Mouse (Mus musculus) kidney, adult 2 months (tissue): ENCODE results near the gene Slc13a3. TPM values are rescaled to one million over a fixed set of nuclear protein-coding genes. Genes with fewer than 3 reads are reported as not detected.
A peak's percentile ranks its signal among the peaks of the same experiment; 100 is the strongest.

ENCODE experiments used
- DNase-seq: peaks from one replicate; pipeline ENCODE4 v3.0.0; 2021
- H3K27ac ChIP-seq: fragments of 200-500 bp; 2 replicates; pipeline ENCODE4 v1.5.1; 2012; ENCODE audit warnings: low read depth, low read length, control low read depth, inconsistent platforms; ENCODE audit not compliant: insufficient read depth
- H3K27me3 ChIP-seq: fragments of 200-500 bp; replicated peaks from 2 replicates; pipeline ENCODE4 v1.6.1; 2012; ENCODE audit warnings: mild to moderate bottlenecking, moderate library complexity, low read length, inconsistent platforms; ENCODE audit not compliant: control insufficient read depth, insufficient read depth
- H3K36me3 ChIP-seq: fragments of 200-500 bp; 2 replicates; pipeline ENCODE4 v1.6.1; 2012; ENCODE audit warnings: mild to moderate bottlenecking, moderate library complexity, low read length, inconsistent platforms; ENCODE audit not compliant: control insufficient read depth, insufficient read depth
- H3K4me1 ChIP-seq: fragments of 200-500 bp; 2 replicates; pipeline ENCODE4 v1.6.1; 2011; ENCODE audit warnings: low read length; ENCODE audit not compliant: control insufficient read depth, insufficient read depth
- H3K4me3 ChIP-seq: fragments of 200-500 bp; 2 replicates; pipeline ENCODE4 v1.5.1; 2011; ENCODE audit warnings: mild to moderate bottlenecking, low read depth, low read length, control low read depth; ENCODE audit not compliant: insufficient read depth
- CTCF ChIP-seq: fragments of 200-500 bp; conservative IDR thresholded peaks from 2 replicates; pipeline ENCODE4 v1.5.1; 2011; ENCODE audit warnings: low read depth, mild to moderate bottlenecking, control low read depth, low read length, moderate library complexity, mixed read lengths; ENCODE audit not compliant: insufficient read depth, insufficient read length
- POLR2A ChIP-seq: fragments of 200-500 bp; IDR thresholded peaks from one replicate; pipeline ENCODE4 v1.6.1; 2011; ENCODE audit warnings: low read depth, low read length, control low read depth
- WGBS: fragments of 180-500 bp; shearing (Covaris S2); methylation state at CpG from one replicate; pipeline ENCODE4 v1.1.7; 2018; 5-methylcytosine and 5-hydroxymethylcytosine counted together
- polyA plus RNA-seq: library from polyadenylated mRNA; depleted of rRNA; stranded (reverse); fragments of >200 nt; gene quantifications from 2 replicates; pipeline ENCODE4 v1.2.3, GENCODE M21; 2012

The Slc13a3 gene
- polyA plus RNA-seq, 1 experiment, result 584 TPM

DNA sequence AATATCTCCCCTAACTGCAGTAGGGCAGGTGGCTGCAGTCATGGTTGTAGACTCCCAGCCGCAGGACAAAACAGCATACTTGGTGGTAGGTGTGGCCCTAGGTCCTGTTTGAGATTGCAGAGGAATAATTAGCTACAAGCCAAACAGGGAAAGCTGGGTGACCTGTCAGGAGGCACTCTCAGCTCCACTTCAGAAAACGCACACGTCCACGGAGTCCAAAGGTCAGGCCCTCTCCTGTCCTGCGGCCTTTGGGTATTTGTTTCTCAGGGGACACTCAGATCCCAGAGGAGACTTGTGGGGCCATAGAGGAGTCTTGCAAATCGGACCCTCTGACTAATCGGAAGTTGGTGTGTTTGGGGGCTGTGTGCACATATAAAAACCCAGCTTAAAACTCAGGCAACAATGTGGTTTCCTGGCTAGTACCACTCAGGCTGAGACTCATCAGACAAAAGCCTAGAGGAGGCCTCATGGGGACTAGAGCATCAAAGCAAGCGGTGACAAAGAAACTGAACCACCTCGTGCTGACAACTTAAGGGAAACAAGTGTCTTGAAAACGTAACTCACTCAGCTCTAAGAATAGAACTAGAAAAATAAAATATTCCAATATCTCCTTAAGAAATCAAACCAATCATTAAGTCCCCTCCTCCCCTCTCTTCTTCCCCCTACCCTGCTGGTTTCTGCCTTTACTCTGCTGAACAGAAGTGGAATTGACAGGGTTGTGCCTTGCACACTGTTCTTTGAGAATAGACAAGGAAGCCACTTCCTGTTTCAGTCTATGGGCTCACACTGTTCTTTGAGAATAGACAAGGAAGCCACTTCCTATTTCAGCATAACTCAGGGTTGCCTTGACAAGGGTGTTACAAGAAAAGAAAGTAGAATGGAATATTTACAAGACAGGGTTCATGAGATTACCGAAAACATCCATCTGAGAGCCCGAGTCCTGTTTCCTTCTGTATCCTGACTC is 20.0 kb downstream of the Slc13a3 start:
- WGBS, result 63% methylated on average over 12 of the region's 12 CpGs
- TF ChIP-seq POLR2A (no peak), CTCF (no peak)
- no peaks in the 10 kb centered on the region for H3K36me3 ChIP-seq
- no peak overlapping the region for H3K4me3 ChIP-seq
- H3K27me3 ChIP-seq, result no peaks in the 10 kb centered on the region
- peak; percentile 78 for DNase-seq
- H3K27ac ChIP-seq, result peak overlapping the region; percentile 67
- H3K4me1 ChIP-seq, result peaks cover 12% of the 10 kb centered on the region; the same call in 1 of the 2 replicates

DNA sequence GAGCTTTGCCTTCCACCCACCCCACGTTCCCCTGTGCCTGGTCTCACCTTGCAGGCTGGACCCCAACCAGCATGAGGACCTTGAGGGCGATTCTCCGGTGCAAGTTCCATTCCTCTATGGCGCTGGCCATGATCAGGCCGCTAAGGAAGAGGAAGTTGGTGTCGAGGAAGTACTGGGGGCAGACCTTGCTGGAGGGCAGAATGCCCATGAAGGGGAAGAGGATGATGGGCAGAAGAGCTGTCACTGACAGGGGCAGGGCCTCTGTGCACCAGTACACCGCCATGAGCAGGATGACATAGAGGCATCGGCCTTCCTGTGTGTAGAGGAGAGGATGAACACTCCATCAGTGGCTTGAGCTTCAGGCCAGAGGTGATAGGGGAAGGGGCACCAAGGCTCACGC is 24.6 kb downstream of the Slc13a3 start:
- TF ChIP-seq POLR2A, result no peak
- TF ChIP-seq CTCF, result no peak
- no peak for DNase-seq
- Histone ChIP-seq H3K4me3 (no peak overlapping the region), H3K27me3 (no peaks in the 10 kb centered on the region), H3K36me3 (no peaks in the 10 kb centered on the region; the same call in 1 of the 2 replicates), H3K27ac (no peak overlapping the region), H3K4me1 (peaks cover 3% of the 10 kb centered on the region; the same call in 1 of the 2 replicates)
- 76% methylated on average over 9 of the region's 9 CpGs for WGBS

DNA sequence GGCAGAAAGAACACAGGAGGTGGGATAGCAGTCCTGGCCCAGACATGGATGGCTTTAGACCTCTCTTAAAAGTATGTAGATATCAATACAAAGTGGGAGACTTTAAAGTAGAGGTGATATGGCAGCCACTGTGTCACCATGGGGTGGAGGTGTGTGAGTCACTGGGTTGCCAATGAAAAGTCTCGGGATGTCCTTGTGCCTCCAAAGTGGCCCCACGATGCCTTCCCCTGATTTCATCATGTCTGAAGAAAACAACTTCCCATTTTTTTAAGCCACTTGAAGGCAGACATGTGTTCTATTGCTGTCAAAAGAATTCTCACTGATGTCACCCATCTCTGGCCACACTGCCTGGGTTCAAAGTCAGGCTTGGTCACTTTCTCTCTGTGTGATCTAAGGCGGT is 28.2 kb downstream of the Slc13a3 start:
- WGBS, result 85% methylated on average over 3 of the region's 3 CpGs
- TF ChIP-seq POLR2A (no peak), CTCF (no peak)

DNA sequence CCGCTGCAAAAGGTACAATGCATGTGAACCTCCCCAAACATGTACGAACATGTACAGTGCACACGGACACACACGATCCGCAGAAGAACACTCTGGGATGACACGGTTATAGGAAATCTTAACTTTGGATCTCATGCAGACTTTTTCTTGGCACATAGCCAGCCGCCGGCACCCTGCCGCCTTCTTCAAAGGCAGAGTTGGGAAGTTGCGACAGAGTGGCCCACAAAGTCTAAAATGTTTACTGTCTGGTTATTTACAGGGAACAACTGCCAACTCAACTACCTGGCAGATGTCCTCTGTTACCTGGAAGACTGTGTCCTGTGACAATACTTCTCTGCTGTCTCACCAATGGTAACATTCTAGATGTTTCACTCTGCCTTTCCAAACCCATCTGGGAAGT is 30.0 kb downstream of the Slc13a3 start:
- H3K27ac ChIP-seq, result no peak overlapping the region
- no peak for TF ChIP-seq POLR2A
- no peak for TF ChIP-seq CTCF
- H3K4me3 ChIP-seq, result no peak overlapping the region
- peak; percentile 48 for DNase-seq
- H3K27me3 ChIP-seq, result no peaks in the 10 kb centered on the region
- H3K36me3 ChIP-seq, result no peaks in the 10 kb centered on the region; the same call in 1 of the 2 replicates
- no peaks in the 10 kb centered on the region; the same call in 1 of the 2 replicates for H3K4me1 ChIP-seq
- WGBS, result 64% methylated on average over 10 of the region's 10 CpGs

More for the DNA sequence above, 28.2 kb downstream of the Slc13a3 start:
- DNase-seq, result no peak
- no peaks in the 10 kb centered on the region; the same call in 1 of the 2 replicates for H3K36me3 ChIP-seq
- no peak overlapping the region for H3K27ac ChIP-seq
- no peaks in the 10 kb centered on the region; the same call in 1 of the 2 replicates for H3K4me1 ChIP-seq
- no peak overlapping the region for H3K4me3 ChIP-seq
- H3K27me3 ChIP-seq, result no peaks in the 10 kb centered on the region

DNA sequence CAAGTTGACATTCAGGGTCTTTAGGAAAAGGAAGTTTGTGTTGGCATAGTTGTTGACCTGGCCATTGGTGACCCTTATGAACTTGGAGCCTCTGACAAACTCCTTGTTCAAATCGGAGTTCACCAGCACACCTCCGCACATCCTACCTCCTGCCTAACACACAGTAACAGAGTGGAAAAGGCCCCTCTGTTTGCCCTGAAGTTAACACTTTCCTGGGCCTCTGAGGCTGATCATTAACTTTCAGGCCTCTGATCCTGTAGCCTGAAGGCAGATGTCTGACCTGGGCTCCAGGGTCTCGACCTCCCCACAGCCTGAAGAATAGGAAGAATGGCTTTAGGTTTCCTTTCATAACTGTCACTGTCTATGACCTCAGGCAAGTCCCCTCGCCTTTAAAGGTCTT is 31.4 kb downstream of the Slc13a3 start:
- peak; percentile 43 for DNase-seq
- Histone ChIP-seq H3K27me3 (no peaks in the 10 kb centered on the region), H3K4me1 (no peaks in the 10 kb centered on the region; the same call in 1 of the 2 replicates), H3K27ac (no peak overlapping the region), H3K36me3 (no peaks in the 10 kb centered on the region; the same call in 1 of the 2 replicates), H3K4me3 (no peak overlapping the region)
- WGBS, result 39% methylated on average over 4 of the region's 4 CpGs
- no peak for TF ChIP-seq POLR2A
- TF ChIP-seq CTCF, result no peak

DNA sequence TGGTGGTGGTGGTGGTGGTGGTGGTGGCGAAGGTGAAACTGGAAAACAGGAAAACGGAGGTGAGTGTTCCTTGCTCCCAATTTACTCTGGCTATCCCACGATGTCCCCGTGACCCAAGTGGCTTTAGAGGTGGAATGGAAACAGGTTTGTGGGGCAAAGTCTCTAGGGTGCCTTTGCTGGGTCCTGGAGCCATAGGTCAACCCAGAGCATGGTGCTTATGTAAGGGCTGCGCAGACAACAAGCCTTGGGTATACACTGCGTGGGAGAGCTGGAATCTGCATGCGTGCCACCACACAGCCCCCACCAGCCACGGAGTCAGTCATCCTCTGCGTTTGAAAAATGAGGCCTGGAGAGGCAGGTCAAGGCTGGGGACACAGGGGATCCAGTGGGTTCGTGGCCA is 33.4 kb downstream of the Slc13a3 start:
- no peaks in the 10 kb centered on the region for H3K27me3 ChIP-seq
- WGBS, result 71% methylated on average over 10 of the region's 10 CpGs
- H3K4me1 ChIP-seq, result no peaks in the 10 kb centered on the region; the same call in 1 of the 2 replicates
- no peak overlapping the region for H3K27ac ChIP-seq
- no peak overlapping the region for H3K4me3 ChIP-seq
- TF ChIP-seq CTCF, result no peak
- H3K36me3 ChIP-seq, result no peaks in the 10 kb centered on the region
- DNase-seq, result peak; percentile 72

DNA sequence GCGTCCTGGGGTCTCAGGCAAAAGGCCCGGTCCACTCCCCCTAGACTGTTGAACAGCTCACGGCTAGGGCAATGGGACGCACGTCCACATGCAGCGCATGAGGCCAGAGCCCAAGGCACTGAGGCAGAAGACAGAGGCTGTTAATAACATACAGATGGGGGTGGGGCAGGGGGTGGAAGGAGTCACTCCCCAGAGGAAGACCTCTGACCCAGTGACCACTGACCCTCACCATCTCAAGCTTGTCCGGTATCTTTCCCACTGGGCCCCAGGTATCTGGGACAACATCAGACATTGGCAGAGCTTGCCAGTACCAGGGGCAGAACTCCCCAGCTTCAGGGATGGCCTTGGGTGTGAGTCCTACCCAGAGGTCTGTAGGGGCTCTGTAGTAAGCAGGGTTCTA is 34.1 kb downstream of the Slc13a3 start:
- no peak for TF ChIP-seq CTCF
- TF ChIP-seq POLR2A, result no peak
- WGBS, result 55% methylated on average over 7 of the region's 7 CpGs

More for the DNA sequence above, 34.1 kb downstream of the Slc13a3 start:
- H3K27me3 ChIP-seq, result no peaks in the 10 kb centered on the region
- no peaks in the 10 kb centered on the region for H3K36me3 ChIP-seq
- peak; percentile 62 for DNase-seq
- no peaks in the 10 kb centered on the region; the same call in 1 of the 2 replicates for H3K4me1 ChIP-seq
- H3K27ac ChIP-seq, result peak overlapping the region; percentile 34; the same call in 1 of the 2 replicates
- no peak overlapping the region for H3K4me3 ChIP-seq
